Mouse (Mus musculus): ENCODE results near the gene Cct5. TPM values are rescaled to one million over a fixed set of nuclear protein-coding genes. Genes with fewer than 3 reads are reported as not detected.

The Cct5 gene
- total RNA-seq, 2 experiments from 2014 or later: 122 to 124 TPM

DNA sequence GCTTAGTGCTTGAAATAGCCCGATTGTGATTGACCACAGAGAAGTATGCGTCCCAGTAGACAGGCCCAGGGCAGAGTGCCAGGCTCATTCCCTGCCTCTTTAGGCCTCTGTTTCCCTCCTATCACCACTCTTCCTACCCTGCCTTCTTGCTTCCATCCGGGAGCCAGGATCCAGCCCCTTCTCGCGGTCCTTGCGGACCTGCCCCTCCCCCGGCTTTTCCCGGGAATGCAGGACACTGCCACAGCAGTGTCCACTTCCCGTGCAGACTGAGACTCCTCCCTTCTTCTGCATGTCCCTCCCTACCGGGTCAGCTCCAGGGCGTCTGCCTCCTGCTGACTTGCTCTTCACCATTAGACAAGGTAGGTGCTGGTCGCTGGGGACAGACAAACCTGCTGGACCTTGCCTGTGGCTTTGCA lies 33.0 kb downstream of the Cct5 start:
- DNase-seq: peak; percentile 22 to 38
- intact Hi-C loops (cut with DNase I): loop anchor here (5.0 kb wide), 1 partner anchor 36 kb away; the partner anchor contains the start of gene March6

DNA sequence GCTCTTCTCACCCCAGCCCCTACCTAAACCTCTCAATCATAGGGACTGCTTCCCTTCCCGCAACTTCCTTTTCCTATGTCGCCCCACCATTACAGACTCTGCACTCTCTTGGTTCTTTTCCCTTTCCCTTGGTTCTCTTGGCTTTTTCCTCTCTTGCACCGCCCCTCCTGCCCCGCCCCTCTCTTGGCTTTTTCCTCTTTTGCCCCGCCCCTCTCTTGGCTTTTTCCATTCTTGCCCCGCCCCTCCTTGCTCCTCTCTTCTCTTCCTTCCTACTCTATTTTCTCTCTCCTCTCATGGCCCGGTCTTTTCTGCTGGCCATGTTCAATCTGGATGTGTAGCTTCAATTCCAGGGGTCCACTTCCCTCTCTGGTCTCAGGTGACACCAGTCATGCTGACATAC lies 34.2 kb downstream of the Cct5 start:
- intact Hi-C loops (cut with DNase I): loop anchor here (5.0 kb wide), 1 partner anchor 35 kb away; the partner anchor contains the start of gene March6
- DNase-seq: no peak

- intact Hi-C loops (cut with DNase I): loop anchor here (5.0 kb wide), 1 partner anchor 33 kb away; the partner anchor contains the start of gene March6
- no peak for DNase-seq
Observed at GRCm38 (mm10) chr15:31565786-31566185, 35.8 kb downstream of the Cct5 start.

DNA sequence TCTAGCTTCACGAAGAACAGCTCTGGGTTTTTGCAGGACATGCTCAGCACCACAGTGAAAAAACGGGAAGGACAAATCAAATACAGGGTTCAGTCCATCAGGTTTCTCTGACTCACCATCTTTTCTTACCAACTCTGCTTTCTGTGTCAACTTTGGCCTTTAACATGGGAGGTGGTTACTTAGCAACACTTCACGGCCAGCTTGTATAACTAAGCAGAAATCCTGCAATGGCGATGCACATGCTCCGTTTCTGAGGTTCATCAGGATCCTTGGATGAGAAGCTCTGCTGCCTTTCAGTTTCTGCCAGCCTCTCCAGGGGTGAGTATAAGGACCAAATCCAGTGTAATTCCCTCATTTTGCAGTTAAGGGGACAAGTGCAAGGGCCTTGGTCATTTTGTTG lies 36.4 kb downstream of the Cct5 start, which contains the start of gene Cmbl:
Cmbl (plus strand) TSS at position 206 of the 400 bp plus-strand sequence.
- intact Hi-C loops (cut with DNase I): loop anchor here (5.0 kb wide), 1 partner anchor 33 kb away; the partner anchor contains the start of gene March6
- no peak for DNase-seq

DNA sequence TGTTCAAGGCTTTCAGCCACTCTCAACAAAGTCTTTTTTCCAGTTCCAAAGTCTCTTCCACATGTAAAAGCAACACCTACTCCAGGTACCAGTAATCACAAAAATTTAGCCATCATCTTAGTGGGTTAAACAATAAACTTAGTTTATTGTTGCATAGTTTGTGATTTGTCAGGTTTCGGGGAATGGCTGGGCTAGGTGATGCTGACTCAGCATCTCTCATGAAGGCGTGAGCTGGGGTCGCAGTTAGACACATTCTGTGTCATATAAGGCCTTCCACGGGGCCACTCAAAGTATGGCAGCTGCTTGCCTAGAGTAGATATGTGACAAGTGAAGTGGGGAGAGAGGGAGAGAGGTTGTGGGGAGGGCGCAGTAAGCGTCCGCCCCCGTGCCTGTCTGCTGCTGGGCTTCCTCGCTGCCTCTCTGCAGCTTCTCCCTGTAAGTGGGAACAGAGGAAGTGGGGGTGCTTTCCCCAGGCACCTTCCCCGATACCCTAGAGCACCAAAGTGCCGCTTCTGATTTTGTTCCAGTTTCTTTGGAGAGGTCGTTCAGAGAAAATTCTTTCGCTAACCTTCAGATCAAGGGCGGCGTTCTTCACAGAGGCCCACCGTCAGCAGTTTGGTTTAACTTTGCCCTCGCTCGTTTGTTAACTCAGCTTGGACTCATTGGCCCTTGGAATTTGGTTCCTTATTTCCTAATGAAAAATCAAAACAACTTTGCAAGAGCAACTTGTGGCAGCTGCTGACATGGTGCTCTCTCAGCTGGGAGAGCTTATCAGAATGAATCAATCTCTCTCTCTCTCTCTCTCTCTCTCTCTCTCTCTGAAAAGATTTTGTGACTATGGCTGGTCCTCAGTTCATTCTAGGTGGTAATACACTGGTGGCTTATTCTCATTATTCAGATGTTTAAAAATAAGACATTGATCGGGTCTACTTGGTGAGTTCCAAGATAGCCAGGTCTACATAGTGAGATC lies 37.7 kb downstream of the Cct5 start:
- intact Hi-C loops (cut with DNase I): no loop called here
- DNase-seq: no peak

DNA sequence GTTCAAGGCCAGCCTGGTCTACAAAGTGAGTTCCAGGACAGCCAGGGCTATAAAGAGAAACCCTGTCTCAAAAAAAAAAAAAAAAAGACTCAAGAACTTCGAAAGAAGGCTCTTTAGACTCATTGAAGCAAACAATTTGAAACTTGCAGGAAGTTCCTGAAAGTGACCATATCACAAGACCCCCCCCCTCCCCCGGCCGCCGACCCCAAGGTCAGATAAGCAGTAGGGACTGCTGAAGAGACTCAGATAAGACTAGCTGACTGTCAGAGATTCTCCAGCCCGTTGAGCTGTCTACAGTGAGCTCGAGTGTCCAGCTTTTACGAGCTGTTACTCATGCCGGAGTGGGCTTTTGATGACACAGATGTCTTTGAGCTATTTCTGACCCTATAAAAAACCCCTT lies 38.8 kb downstream of the Cct5 start:
- intact Hi-C loops (cut with DNase I): no loop called here
- DNase-seq: no peak

- intact Hi-C loops (cut with DNase I): no loop called here
- DNase-seq: no peak
Observed at GRCm38 (mm10) chr15:31561976-31562375, 39.6 kb downstream of the Cct5 start.

DNA sequence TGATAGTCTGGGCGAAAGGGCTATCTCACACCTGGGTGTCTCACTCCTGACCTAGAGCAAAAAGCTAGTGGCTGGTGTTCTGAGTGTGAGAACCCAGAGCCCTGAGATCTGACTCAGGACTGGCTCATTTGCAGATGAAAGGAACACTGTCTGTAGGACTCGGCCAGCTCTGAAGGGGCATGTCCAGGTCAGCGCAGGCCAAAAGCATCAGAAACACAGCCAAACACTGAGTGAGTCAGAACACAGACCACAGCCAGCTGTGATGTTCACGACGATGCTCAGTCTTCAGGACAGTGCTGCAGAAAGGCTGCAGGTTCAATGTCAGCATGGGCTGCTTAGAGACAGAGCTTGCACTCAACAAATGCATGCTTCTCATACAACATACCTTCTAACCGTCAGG lies 40.2 kb downstream of the Cct5 start:
- DNase-seq: peak in 1 of 2 experiments; percentile 8
- intact Hi-C loops (cut with DNase I): no loop called here

- intact Hi-C loops (cut with DNase I): no loop called here
- no peak for DNase-seq
Observed at GRCm38 (mm10) chr15:31554855-31555254, 46.7 kb downstream of the Cct5 start.

GRCm38 (mm10) chr15:31550381-31550780 lies 51.2 kb downstream of the Cct5 start:
- intact Hi-C loops (cut with DNase I): no loop called here

GRCm38 (mm10) chr15:31547421-31547820 lies 54.2 kb downstream of the Cct5 start:
- intact Hi-C loops (cut with DNase I): no loop called here

More at GRCm38 (mm10) chr15:31550381-31550780, 51.2 kb downstream of the Cct5 start:
- no peak for DNase-seq

DNA sequence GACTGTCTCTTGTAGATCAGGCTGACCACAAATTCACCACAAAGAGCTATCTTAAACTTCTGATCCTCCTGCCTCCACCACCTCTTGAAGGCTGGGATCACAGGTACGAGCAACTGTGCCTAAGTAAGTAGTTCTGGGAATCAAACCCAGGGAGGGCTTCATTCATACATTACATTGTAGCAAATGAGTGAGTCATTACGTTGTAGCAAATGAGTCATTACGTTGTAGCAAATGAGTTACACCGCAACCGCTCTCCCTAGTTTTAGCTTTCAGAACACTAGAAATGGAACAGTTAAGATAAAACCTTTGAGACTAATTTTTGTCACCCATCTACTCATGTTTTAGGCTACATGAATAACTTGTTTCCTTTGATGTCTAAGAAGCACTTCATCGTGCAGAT lies 55.3 kb downstream of the Cct5 start:
- no peak for DNase-seq
- intact Hi-C loops (cut with DNase I): no loop called here

More at GRCm38 (mm10) chr15:31547421-31547820, 54.2 kb downstream of the Cct5 start:
- DNase-seq: no peak

GRCm38 (mm10) chr15:31545058-31545457 lies 56.5 kb downstream of the Cct5 start:
- intact Hi-C loops (cut with DNase I): no loop called here
- DNase-seq: no peak

DNA sequence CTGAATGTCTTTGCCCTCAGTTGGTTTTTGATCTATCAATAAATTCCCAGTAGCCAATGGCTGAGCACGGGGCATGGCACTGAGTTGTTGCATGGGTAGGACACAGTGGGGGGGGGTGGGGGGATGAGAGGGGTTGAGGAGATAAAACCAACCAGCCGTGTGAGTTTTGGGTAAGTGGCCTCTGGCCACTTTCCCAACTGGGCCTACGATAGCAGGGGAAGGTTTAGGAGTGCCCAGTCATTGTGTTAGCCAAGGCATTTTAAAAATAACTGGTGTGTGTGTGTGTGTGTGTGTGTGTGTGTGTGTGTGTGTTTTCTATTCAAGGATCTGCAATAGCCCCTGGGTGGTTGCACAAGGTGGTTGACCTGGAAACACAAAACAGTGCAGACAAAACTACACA lies 58.4 kb downstream of the Cct5 start:
- intact Hi-C loops (cut with DNase I): no loop called here
- no peak for DNase-seq

DNA sequence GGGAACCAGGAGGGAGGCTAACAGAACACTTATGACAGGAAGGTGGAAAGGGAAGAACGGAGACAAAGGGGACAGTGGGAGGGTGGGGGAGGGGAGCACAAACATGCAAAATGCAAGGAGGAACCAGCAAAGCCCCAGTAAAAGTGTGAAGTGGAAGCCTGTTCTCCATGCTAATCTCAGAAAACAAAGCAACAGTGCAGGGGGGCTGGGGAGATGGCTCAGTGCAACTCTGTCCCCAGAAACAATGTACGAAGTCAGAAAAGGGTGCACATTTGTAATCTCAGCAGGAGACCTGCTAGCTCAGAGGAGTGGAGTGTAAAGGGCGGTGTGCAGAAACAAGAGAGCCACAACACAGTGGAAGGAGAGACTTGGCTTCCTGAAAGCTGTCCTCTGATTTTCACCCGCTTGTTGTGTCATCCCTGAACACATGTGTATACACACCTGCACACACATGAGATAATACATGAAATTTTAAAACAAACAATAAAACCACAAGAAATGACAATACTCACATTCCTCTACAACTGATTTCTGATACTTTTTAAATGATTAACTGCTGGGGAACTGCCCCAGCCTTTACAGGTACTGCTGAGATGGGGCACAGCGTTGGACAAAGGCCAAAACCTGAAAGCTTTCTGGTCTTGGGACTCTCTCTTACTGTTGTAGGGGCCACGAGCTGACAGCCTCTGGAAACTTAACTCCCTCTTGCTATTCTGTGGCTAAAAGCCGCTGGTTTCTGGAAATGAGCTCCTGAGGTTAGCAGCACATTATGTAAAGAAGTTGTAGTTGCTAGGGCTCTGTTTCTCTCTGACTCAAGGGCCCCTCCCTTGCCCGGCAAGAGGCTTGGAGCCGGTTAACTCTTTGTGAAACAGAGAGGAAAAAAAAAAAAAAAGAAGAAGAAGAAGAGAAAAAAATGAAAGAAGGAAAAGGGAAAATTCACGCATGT lies 59.3 kb downstream of the Cct5 start:
- intact Hi-C loops (cut with DNase I): no loop called here
- no peak for DNase-seq

Other genes starting within 250 kb of the Cct5 start
- gene Ankrd33b, start 234.1 kb downstream of the Cct5 start, total RNA-seq (2021): 10 to 100 TPM in 1 of 2 experiments, 1 to 10 TPM in 1; 9.9 to 14.5 TPM
- under 1 TPM in 1 of 2 experiments, not detected in 1; 0.27 TPM for gene Ropn1l, start 148.1 kb downstream of the Cct5 start, total RNA-seq (2021)
- 100 to 1,000 TPM in 1 of 2 experiments, 10 to 100 TPM in 1; 99.7 to 116 TPM for gene March6, start 70.8 kb downstream of the Cct5 start, total RNA-seq (2021)
- 10 to 100 TPM; 43.3 to 47.6 TPM for gene Cmbl, start 36.4 kb downstream of the Cct5 start, total RNA-seq (2021)
- 10 to 100 TPM; 11.4 to 12.0 TPM for gene Fam173b, start within 50 bp of the Cct5 start, total RNA-seq (2021)